Mouse (Mus musculus): Measurements from ENCODE around the gene Sppl2b.

GRCm38 (mm10) chr10:80895697-80896096 is 40.6 kb downstream of the Sppl2b start:
- no peak for TF ChIP-seq GATA1 (IDR thresholded peaks at IDR 0.05; ENCODE audit: borderline replicate concordance, low read length)
- no peak for TF ChIP-seq FLI1 (IDR thresholded peaks at IDR 0.05; ENCODE audit: low read length)
